Mouse (Mus musculus) heart, embryonic 14.5 days (tissue): Measurements from ENCODE around the gene Syna. TPM values are rescaled to one million over a fixed set of nuclear protein-coding genes. Genes with fewer than 3 reads are reported as not detected.

Source experiments
- ATAC-seq: fragments of 200-750 bp; cut with Nextera tagmentation; 2 replicates; pipeline ENCODE4 v1.8.0; 2017; ENCODE audit warnings: low read depth, moderate TSS enrichment; ENCODE audit not compliant: insufficient number of reproducible peaks, insufficient read depth, low FRiP score
- H3K27ac ChIP-seq, 2 experiments: fragments of 200-500 bp in 1 of 2; fragments of 300-500 bp in 1 of 2; sonication (generic) in 1 of 2; replicated peaks in 1 of 2; 2 replicates each; pipeline ENCODE4 v1.5.1; 2012 to 2014; ENCODE audit warnings: low read depth in 2 of 2, low read length in 2 of 2, control low read depth in 1 of 2, mild to moderate bottlenecking in 1 of 2, mixed read lengths in 1 of 2; ENCODE audit not compliant: control insufficient read depth in 1 of 2, insufficient read depth in 1 of 2
- H3K27me3 ChIP-seq: fragments of 300-500 bp; sonication (generic); 2 replicates; pipeline ENCODE4 v1.6.1; 2014; ENCODE audit warnings: mild to moderate bottlenecking, low read length, control low read depth; ENCODE audit not compliant: control insufficient read depth, insufficient read depth
- H3K36me3 ChIP-seq: fragments of 300-500 bp; sonication (generic); 2 replicates; pipeline ENCODE4 v1.6.1; 2014; ENCODE audit warnings: mild to moderate bottlenecking, control low read depth, low read length, mixed read lengths; ENCODE audit not compliant: control insufficient read depth, insufficient read depth
- H3K4me1 ChIP-seq, 2 experiments: fragments of 200-500 bp in 1 of 2; fragments of 300-500 bp in 1 of 2; sonication (generic) in 1 of 2; 2 replicates each; pipeline ENCODE4 v1.6.1; 2012 to 2014; ENCODE audit warnings: low read length in 2 of 2, control low read depth in 1 of 2, mixed read lengths in 1 of 2; ENCODE audit not compliant: control insufficient read depth in 2 of 2, insufficient read depth in 2 of 2
- H3K4me2 ChIP-seq: fragments of 300-500 bp; sonication (generic); 2 replicates; pipeline ENCODE4 v1.6.1; 2014; ENCODE audit warnings: mild to moderate bottlenecking, low read length
- H3K4me3 ChIP-seq, 2 experiments: fragments of 200-500 bp in 1 of 2; fragments of 300-500 bp in 1 of 2; sonication (generic) in 1 of 2; 2 replicates each; pipeline ENCODE4 v1.5.1; 2012 to 2014; ENCODE audit warnings: low read length in 2 of 2, mild to moderate bottlenecking in 2 of 2, control low read depth in 1 of 2, low read depth in 1 of 2, moderate library complexity in 1 of 2; ENCODE audit not compliant: control insufficient read depth in 1 of 2, insufficient read depth in 1 of 2
- H3K9ac ChIP-seq: fragments of 300-500 bp; sonication (generic); 2 replicates; pipeline ENCODE4 v1.6.1; 2014; ENCODE audit warnings: mild to moderate bottlenecking, low read length
- H3K9me3 ChIP-seq: fragments of 300-500 bp; sonication (generic); 2 replicates; pipeline ENCODE4 v1.6.1; 2016; ENCODE audit warnings: low read length, control low read depth; ENCODE audit not compliant: control insufficient read depth
- WGBS: fragments of 180-500 bp; shearing (Covaris S2); extraction: QIAGEN DNeasy Blood & Tissue Kit; methylation state at CpG from one replicate; pipeline ENCODE4 v1.1.7; 2014; 5-methylcytosine and 5-hydroxymethylcytosine counted together
- microRNA-seq: library from miRNA; unstranded; fragments of <30 nt; microRNA quantifications from one replicate; pipeline ENCODE4, GENCODE M21; 2016
- polyA plus RNA-seq: library from polyadenylated mRNA; unstranded; fragments of >200 nt; fragmentation: Nextera tagmentation; extraction: Ambion mirVana; gene quantifications from 2 replicates; pipeline ENCODE4 v1.2.1, GENCODE M21; 2014

The Syna gene
- polyA plus RNA-seq, 1 experiment from 2014 or later, result not detected

- Histone ChIP-seq H3K9ac (no peak overlapping the region), H3K4me3 (no peak overlapping the region), H3K4me1 (peaks cover 0 to 9% of the 10 kb centered on the region in 2 experiments; a peak in 2 of 4 replicates), H3K27ac (no peak overlapping the region), H3K27me3 (no peaks in the 10 kb centered on the region), H3K9me3 (peaks cover 5% of the 10 kb centered on the region; the same call in 1 of the 2 replicates), H3K36me3 (peaks cover 44% of the 10 kb centered on the region), H3K4me2 (no peak overlapping the region)
- ATAC-seq, result no peak
- WGBS, result 40% methylated on average over 5 of the region's 5 CpGs
Measured at GRCm38 (mm10) chr5:134512086-134512485, 47.9 kb downstream of the Syna start.

GRCm38 (mm10) chr5:134510266-134510665 is 49.7 kb downstream of the Syna start:
- H3K27ac ChIP-seq, result no peak overlapping the region
- no peaks in the 10 kb centered on the region for H3K27me3 ChIP-seq
- H3K4me1 ChIP-seq, result peaks cover 0 to 9% of the 10 kb centered on the region in 2 experiments; a peak in 2 of 4 replicates
- H3K9ac ChIP-seq, result no peak overlapping the region
- no peak overlapping the region for H3K4me3 ChIP-seq
- H3K9me3 ChIP-seq, result no peaks in the 10 kb centered on the region
- H3K36me3 ChIP-seq, result peaks cover 28% of the 10 kb centered on the region
- WGBS, result 96% methylated on average over 5 of the region's 5 CpGs
- ATAC-seq, result no peak
- H3K4me2 ChIP-seq, result no peak overlapping the region

DNA sequence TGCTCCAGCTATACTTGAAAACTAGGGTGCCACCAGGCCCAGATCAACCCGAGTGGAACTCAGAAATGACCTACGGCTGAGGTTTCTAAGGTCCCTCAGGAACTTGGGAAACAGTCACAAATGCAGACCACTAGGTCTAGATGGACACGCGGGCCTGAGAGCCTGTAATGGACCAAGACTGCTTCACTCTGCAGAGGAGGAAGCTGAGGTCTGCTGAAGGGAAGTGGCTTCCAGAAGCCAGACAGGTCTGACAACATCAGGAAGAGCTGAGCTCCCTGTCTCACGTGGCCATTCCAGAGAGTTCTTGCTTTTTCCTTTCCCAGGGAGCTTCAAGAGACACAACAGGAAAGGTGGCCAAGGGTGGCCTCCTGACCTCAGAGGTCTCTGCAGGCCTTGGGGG is 51.0 kb downstream of the Syna start:
- H3K27ac ChIP-seq, result no peak overlapping the region
- H3K36me3 ChIP-seq, result peaks cover 26% of the 10 kb centered on the region
- 82% methylated on average over 5 of the region's 5 CpGs for WGBS
- H3K4me2 ChIP-seq, result no peak overlapping the region
- H3K4me1 ChIP-seq, result peaks cover 0 to 9% of the 10 kb centered on the region in 2 experiments; a peak in 2 of 4 replicates
- no peak overlapping the region for H3K9ac ChIP-seq
- H3K9me3 ChIP-seq, result no peaks in the 10 kb centered on the region
- no peak overlapping the region for H3K4me3 ChIP-seq
- H3K27me3 ChIP-seq, result no peaks in the 10 kb centered on the region
- ATAC-seq, result no peak

Small RNA genes lying within 50 kb of the gene (microRNA-seq; reads per million reads assigned to microRNA genes)
- gene Mir7228, result not detected

Other genes starting within 250 kb of the Syna start
- gene Gtf2i, start 245.4 kb downstream of the Syna start, polyA plus RNA-seq, result 131 and 132 TPM in 2 replicates
- 53.9 and 55.0 TPM in 2 replicates for gene Gtf2ird1, start 103.5 kb downstream of the Syna start, polyA plus RNA-seq
- gene Clip2, start 7.7 kb downstream of the Syna start, polyA plus RNA-seq, result 1.2 and 1.9 TPM in 2 replicates
- 181 and 184 TPM in 2 replicates for gene Rfc2, start 21.2 kb upstream of the Syna start, polyA plus RNA-seq
- 2.1 and 3.2 TPM in 2 replicates for gene Lat2, start 54.9 kb upstream of the Syna start, polyA plus RNA-seq
- 303 and 326 TPM in 2 replicates for gene Eif4h, start 79.3 kb upstream of the Syna start, polyA plus RNA-seq
- 3.6 TPM in 2 replicates for gene Limk1, start 128.4 kb upstream of the Syna start, polyA plus RNA-seq
- gene Eln, start 187.2 kb upstream of the Syna start, polyA plus RNA-seq, result 202 and 337 TPM in 2 replicates